Mouse (Mus musculus) lung, embryonic 16.5 days (tissue): Measurements from ENCODE around the gene Ppm1h. TPM values are rescaled to one million over a fixed set of nuclear protein-coding genes. Genes with fewer than 3 reads are reported as not detected.

Experiments used
- ATAC-seq: fragments of 200-750 bp; cut with Nextera tagmentation; 2 replicates; pipeline ENCODE4 v1.8.0; 2017; ENCODE audit warnings: low read depth, mild to moderate bottlenecking, moderate library complexity
- H3K27ac ChIP-seq: fragments of 300-500 bp; sonication (generic); 2 replicates; pipeline ENCODE4 v1.5.1; 2014; ENCODE audit warnings: mild to moderate bottlenecking, control low read depth, low read length
- H3K27me3 ChIP-seq: fragments of 300-500 bp; sonication (generic); 2 replicates; pipeline ENCODE4 v1.6.1; 2014; ENCODE audit warnings: low read depth, low read length, mixed read lengths; ENCODE audit not compliant: control insufficient read depth, insufficient read depth
- H3K36me3 ChIP-seq: fragments of 300-500 bp; sonication (generic); 2 replicates; pipeline ENCODE4 v1.6.1; 2014; ENCODE audit warnings: low read length; ENCODE audit not compliant: control insufficient read depth, insufficient read depth
- H3K4me1 ChIP-seq: fragments of 300-500 bp; sonication (generic); replicated peaks from 2 replicates; pipeline ENCODE4 v1.6.1; 2014; ENCODE audit warnings: low read length, mixed read lengths; ENCODE audit not compliant: control insufficient read depth, insufficient read depth
- H3K4me2 ChIP-seq: fragments of 300-500 bp; sonication (generic); 2 replicates; pipeline ENCODE4 v1.6.1; 2014; ENCODE audit warnings: low read depth, low read length, control low read depth
- H3K4me3 ChIP-seq: fragments of 300-500 bp; sonication (generic); 2 replicates; pipeline ENCODE4 v1.5.1; 2014; ENCODE audit warnings: mild to moderate bottlenecking, low read length, control low read depth
- H3K9ac ChIP-seq: fragments of 300-500 bp; sonication (generic); 2 replicates; pipeline ENCODE4 v1.6.1; 2014; ENCODE audit warnings: low read length, control low read depth
- H3K9me3 ChIP-seq: fragments of 300-500 bp; sonication (generic); 2 replicates; pipeline ENCODE4 v1.6.1; 2016; ENCODE audit warnings: low read length; ENCODE audit not compliant: control insufficient read depth
- WGBS: fragments of 180-500 bp; shearing (Covaris S2); extraction: QIAGEN DNeasy Blood & Tissue Kit; methylation state at CpG from one replicate; pipeline ENCODE4 v1.1.7; 2014; 5-methylcytosine and 5-hydroxymethylcytosine counted together
- polyA plus RNA-seq: library from polyadenylated mRNA; unstranded; fragments of >200 nt; fragmentation: Nextera tagmentation; extraction: Ambion mirVana; gene quantifications from 2 replicates; pipeline ENCODE4 v1.2.1, GENCODE M21; 2015

The Ppm1h gene
- polyA plus RNA-seq, 1 experiment from 2014 or later: 7.3 TPM

GRCm38 (mm10) chr10:122912701-122913368, 234.3 kb downstream of the Ppm1h start:
- Histone ChIP-seq H3K4me1 (peaks cover 31% of the 10 kb centered on the region), H3K4me2 (peak overlapping the region; percentile 51), H3K27me3 (no peaks in the 10 kb centered on the region), H3K27ac (peak overlapping the region; percentile 98), H3K9ac (peak overlapping the region; percentile 59), H3K9me3 (no peaks in the 10 kb centered on the region), H3K4me3 (peak overlapping the region; percentile 13), H3K36me3 (no peaks in the 10 kb centered on the region)
- WGBS: 6% methylated on average over 19 of the region's 19 CpGs
- ATAC-seq: peak; percentile 90

- Histone ChIP-seq H3K4me3 (no peak overlapping the region), H3K27me3 (no peaks in the 10 kb centered on the region), H3K4me1 (peaks cover 31% of the 10 kb centered on the region), H3K27ac (peak overlapping the region; percentile 98), H3K4me2 (peak overlapping the region; percentile 51; the same call in 1 of the 2 replicates), H3K9ac (peak overlapping the region; percentile 59), H3K9me3 (no peaks in the 10 kb centered on the region), H3K36me3 (no peaks in the 10 kb centered on the region)
- 27% methylated on average over 11 of the region's 11 CpGs for WGBS
- ATAC-seq: no peak
Observed at GRCm38 (mm10) chr10:122913393-122913792, 234.8 kb downstream of the Ppm1h start.

GRCm38 (mm10) chr10:122915905-122916304, 237.3 kb downstream of the Ppm1h start:
- no peak overlapping the region for H3K4me3 ChIP-seq
- H3K27ac ChIP-seq: 0 out of 2 replicates have a peak overlapping the region, but pooled peaks have one; percentile 8
- H3K9me3 ChIP-seq: no peaks in the 10 kb centered on the region
- H3K4me1 ChIP-seq: peaks cover 31% of the 10 kb centered on the region
- H3K36me3 ChIP-seq: no peaks in the 10 kb centered on the region
- H3K9ac ChIP-seq: no peak overlapping the region
- H3K4me2 ChIP-seq: no peak overlapping the region
- WGBS: 65% methylated on average over 8 of the region's 8 CpGs
- H3K27me3 ChIP-seq: no peaks in the 10 kb centered on the region
- no peak for ATAC-seq

GRCm38 (mm10) chr10:122917648-122918324, 239.2 kb downstream of the Ppm1h start:
- 86% methylated on average over 14 of the region's 14 CpGs for WGBS
- Histone ChIP-seq H3K36me3 (no peaks in the 10 kb centered on the region), H3K4me3 (no peak overlapping the region), H3K9me3 (no peaks in the 10 kb centered on the region), H3K9ac (no peak overlapping the region), H3K4me2 (no peak overlapping the region), H3K27ac (no peak overlapping the region), H3K27me3 (no peaks in the 10 kb centered on the region), H3K4me1 (peaks cover 19% of the 10 kb centered on the region)
- no peak for ATAC-seq

GRCm38 (mm10) chr10:122918325-122918694, 239.7 kb downstream of the Ppm1h start:
- Histone ChIP-seq H3K4me2 (no peak overlapping the region), H3K36me3 (no peaks in the 10 kb centered on the region), H3K4me3 (no peak overlapping the region), H3K9ac (no peak overlapping the region), H3K27me3 (no peaks in the 10 kb centered on the region), H3K27ac (no peak overlapping the region), H3K9me3 (no peaks in the 10 kb centered on the region), H3K4me1 (peaks cover 14% of the 10 kb centered on the region)
- no peak for ATAC-seq
- 89% methylated on average over 9 of the region's 9 CpGs for WGBS

- H3K4me1 ChIP-seq: peaks cover 9% of the 10 kb centered on the region
- no peaks in the 10 kb centered on the region for H3K27me3 ChIP-seq
- H3K36me3 ChIP-seq: no peaks in the 10 kb centered on the region
- H3K27ac ChIP-seq: no peak overlapping the region
- H3K9me3 ChIP-seq: no peaks in the 10 kb centered on the region
- no peak for ATAC-seq
- no peak overlapping the region for H3K4me3 ChIP-seq
- H3K9ac ChIP-seq: no peak overlapping the region
- WGBS: 91% methylated on average over 5 of the region's 5 CpGs
- H3K4me2 ChIP-seq: no peak overlapping the region
Observed at GRCm38 (mm10) chr10:122918754-122919153, 240.2 kb downstream of the Ppm1h start.

- no peaks in the 10 kb centered on the region for H3K36me3 ChIP-seq
- WGBS: 80% methylated on average over 2 of the region's 2 CpGs
- H3K4me1 ChIP-seq: peaks cover 7% of the 10 kb centered on the region
- H3K27ac ChIP-seq: no peak overlapping the region
- H3K4me3 ChIP-seq: no peak overlapping the region
- H3K9me3 ChIP-seq: no peaks in the 10 kb centered on the region
- no peak for ATAC-seq
- no peak overlapping the region for H3K4me2 ChIP-seq
- no peak overlapping the region for H3K9ac ChIP-seq
- no peaks in the 10 kb centered on the region for H3K27me3 ChIP-seq
Observed at GRCm38 (mm10) chr10:122919416-122919815, 240.9 kb downstream of the Ppm1h start.

- H3K9me3 ChIP-seq: no peaks in the 10 kb centered on the region
- no peak overlapping the region for H3K27ac ChIP-seq
- H3K9ac ChIP-seq: no peak overlapping the region
- H3K36me3 ChIP-seq: no peaks in the 10 kb centered on the region
- H3K4me2 ChIP-seq: no peak overlapping the region
- ATAC-seq: no peak
- no peaks in the 10 kb centered on the region for H3K27me3 ChIP-seq
- peaks cover 5% of the 10 kb centered on the region for H3K4me1 ChIP-seq
- 87% methylated on average over 11 of the region's 11 CpGs for WGBS
- H3K4me3 ChIP-seq: no peak overlapping the region
Observed at GRCm38 (mm10) chr10:122920218-122920795, 241.7 kb downstream of the Ppm1h start.

- peak; percentile 93 for ATAC-seq
- H3K4me2 ChIP-seq: peak overlapping the region; percentile 17; the same call in 1 of the 2 replicates
- no peaks in the 10 kb centered on the region for H3K27me3 ChIP-seq
- no peaks in the 10 kb centered on the region for H3K9me3 ChIP-seq
- H3K4me3 ChIP-seq: no peak overlapping the region
- H3K27ac ChIP-seq: no peak overlapping the region
- 28% methylated on average over 7 of the region's 7 CpGs for WGBS
- H3K9ac ChIP-seq: no peak overlapping the region
- no peaks in the 10 kb centered on the region for H3K4me1 ChIP-seq
- H3K36me3 ChIP-seq: no peaks in the 10 kb centered on the region
Observed at GRCm38 (mm10) chr10:122922226-122922625, 243.7 kb downstream of the Ppm1h start.
